Mouse (Mus musculus): ENCODE measurements at regions not wholly inside any gene's neighbourhood (a gene's known extent, or its start where the extent isn't known, plus 50 kb on each side); places are given as distances from the start of the nearest gene placed in this dataset.

- TF ChIP-seq EP300 (IDR thresholded peaks at IDR 0.05; ENCODE audit: low read depth) (no peak), CTCF (IDR thresholded peaks at IDR 0.05; ENCODE audit: low read depth) (no peak)
Observed at GRCm38 (mm10) chr9:94104669-94105068, 433.2 kb downstream of the 1190002N15Rik start.
